Mouse (Mus musculus) embryonic facial prominence, embryonic 14.5 days (tissue): ENCODE measurements around the gene Canx. TPM values are rescaled to one million over a fixed set of nuclear protein-coding genes. Genes with fewer than 3 reads are reported as not detected.

Experiments used
- ATAC-seq: fragments of 200-750 bp; cut with Nextera tagmentation; 2 replicates; pipeline ENCODE4 v1.8.0; 2017; ENCODE audit warnings: low read depth, moderate number of reproducible peaks, moderate TSS enrichment
- DNase-seq: peaks from one replicate; pipeline ENCODE4 v3.0.0-alpha.2; 2015; ENCODE audit warnings: low spot score
- H3K27ac ChIP-seq: fragments of 300-500 bp; sonication (generic); replicated peaks from 2 replicates; pipeline ENCODE4 v1.5.1; 2014; ENCODE audit warnings: low read depth, mild to moderate bottlenecking, low read length, moderate library complexity
- H3K27me3 ChIP-seq: fragments of 300-500 bp; sonication (generic); replicated peaks from 2 replicates; pipeline ENCODE4 v1.6.1; 2014; ENCODE audit warnings: low read length; ENCODE audit not compliant: control insufficient read depth, insufficient read depth
- H3K36me3 ChIP-seq: fragments of 300-500 bp; sonication (generic); 2 replicates; pipeline ENCODE4 v1.6.1; 2014; ENCODE audit warnings: low read length, mixed read lengths; ENCODE audit not compliant: control insufficient read depth, insufficient read depth
- H3K4me1 ChIP-seq: fragments of 300-500 bp; sonication (generic); 2 replicates; pipeline ENCODE4 v1.6.1; 2014; ENCODE audit warnings: antibody characterized with exemption, low read length; ENCODE audit not compliant: control insufficient read depth, insufficient read depth
- H3K4me2 ChIP-seq: fragments of 300-500 bp; sonication (generic); 2 replicates; pipeline ENCODE4 v1.6.1; 2014; ENCODE audit warnings: low read depth, mild to moderate bottlenecking, low read length, moderate library complexity, mixed read lengths
- H3K4me3 ChIP-seq: fragments of 300-500 bp; sonication (generic); 2 replicates; pipeline ENCODE4 v1.5.1; 2014; ENCODE audit warnings: low read depth, mild to moderate bottlenecking, low read length
- H3K9ac ChIP-seq: fragments of 300-500 bp; sonication (generic); 2 replicates; pipeline ENCODE4 v1.6.1; 2014; ENCODE audit warnings: low read depth, mild to moderate bottlenecking, low read length, moderate library complexity, mixed read lengths
- H3K9me3 ChIP-seq: fragments of 300-500 bp; sonication (generic); 2 replicates; pipeline ENCODE4 v1.6.1; 2016; ENCODE audit warnings: low read length; ENCODE audit not compliant: control insufficient read depth
- WGBS: fragments of 180-500 bp; shearing (Covaris S2); extraction: QIAGEN DNeasy Blood & Tissue Kit; methylation state at CpG from one replicate; pipeline ENCODE4 v1.1.7; 2014; 5-methylcytosine and 5-hydroxymethylcytosine counted together
- polyA plus RNA-seq: library from polyadenylated mRNA; unstranded; fragments of >200 nt; fragmentation: Nextera tagmentation; extraction: Ambion mirVana; gene quantifications from 2 replicates; pipeline ENCODE4 v1.2.1, GENCODE M21; 2014

The Canx gene
- polyA plus RNA-seq, 1 experiment from 2014 or later, result 258 TPM

GRCm38 (mm10) chr11:50262020-50262419, 63.5 kb downstream of the Canx start:
- WGBS, result 97% methylated on average over 4 of the region's 4 CpGs
- DNase-seq (no peak), ATAC-seq (no peak)
- Histone ChIP-seq H3K4me1 (no peaks in the 10 kb centered on the region), H3K4me2 (no peak overlapping the region), H3K27me3 (no peaks in the 10 kb centered on the region), H3K4me3 (no peak overlapping the region), H3K27ac (no peak overlapping the region), H3K9ac (no peak overlapping the region), H3K36me3 (peaks cover 95% of the 10 kb centered on the region), H3K9me3 (no peaks in the 10 kb centered on the region)

GRCm38 (mm10) chr11:50258310-50258709, 67.2 kb downstream of the Canx start:
- WGBS, result 72% methylated on average over 7 of the region's 7 CpGs
- H3K9ac ChIP-seq, result no peak overlapping the region
- H3K4me2 ChIP-seq, result no peak overlapping the region
- no peaks in the 10 kb centered on the region for H3K27me3 ChIP-seq
- no peaks in the 10 kb centered on the region for H3K9me3 ChIP-seq
- ATAC-seq (no peak), DNase-seq (no peak)
- peaks cover 74% of the 10 kb centered on the region for H3K36me3 ChIP-seq
- H3K4me1 ChIP-seq, result no peaks in the 10 kb centered on the region
- H3K4me3 ChIP-seq, result no peak overlapping the region
- H3K27ac ChIP-seq, result no peak overlapping the region

GRCm38 (mm10) chr11:50256615-50257014, 68.9 kb downstream of the Canx start:
- Histone ChIP-seq H3K4me1 (peaks cover 6% of the 10 kb centered on the region; the same call in 1 of the 2 replicates), H3K4me3 (no peak overlapping the region), H3K27me3 (no peaks in the 10 kb centered on the region), H3K36me3 (peaks cover 59% of the 10 kb centered on the region), H3K4me2 (no peak overlapping the region), H3K27ac (no peak overlapping the region), H3K9ac (no peak overlapping the region), H3K9me3 (no peaks in the 10 kb centered on the region)
- ATAC-seq, result no peak
- DNase-seq, result no peak
- WGBS, result 82% methylated on average over 7 of the region's 7 CpGs

GRCm38 (mm10) chr11:50254010-50254580, 71.4 kb downstream of the Canx start:
- H3K9ac ChIP-seq, result no peak overlapping the region
- ATAC-seq, result no peak
- WGBS, result 83% methylated on average over 12 of the region's 12 CpGs

GRCm38 (mm10) chr11:50253393-50253792, 72.1 kb downstream of the Canx start:
- H3K9ac ChIP-seq, result no peak overlapping the region
- H3K9me3 ChIP-seq, result no peaks in the 10 kb centered on the region
- H3K4me1 ChIP-seq, result peaks cover 6% of the 10 kb centered on the region; the same call in 1 of the 2 replicates
- no peaks in the 10 kb centered on the region for H3K27me3 ChIP-seq
- ATAC-seq (no peak), DNase-seq (no peak)
- H3K4me2 ChIP-seq, result no peak overlapping the region
- H3K36me3 ChIP-seq, result peaks cover 28% of the 10 kb centered on the region
- H3K4me3 ChIP-seq, result no peak overlapping the region
- WGBS, result 41% methylated on average over 1 of the region's 1 CpGs
- no peak overlapping the region for H3K27ac ChIP-seq

More at GRCm38 (mm10) chr11:50254010-50254580, 71.4 kb downstream of the Canx start:
- Histone ChIP-seq H3K4me3 (no peak overlapping the region), H3K27me3 (no peaks in the 10 kb centered on the region), H3K36me3 (peaks cover 35% of the 10 kb centered on the region), H3K4me2 (no peak overlapping the region), H3K4me1 (peaks cover 6% of the 10 kb centered on the region; the same call in 1 of the 2 replicates), H3K9me3 (no peaks in the 10 kb centered on the region), H3K27ac (no peak overlapping the region)
- no peak for DNase-seq

- WGBS, result 48% methylated on average over 11 of the region's 11 CpGs
- H3K27ac ChIP-seq, result no peak overlapping the region
- no peak overlapping the region for H3K4me2 ChIP-seq
- no peak overlapping the region for H3K9ac ChIP-seq
- no peaks in the 10 kb centered on the region for H3K27me3 ChIP-seq
- DNase-seq (peak; percentile 48), ATAC-seq (peak; percentile 76)
- H3K4me3 ChIP-seq, result no peak overlapping the region
- no peaks in the 10 kb centered on the region for H3K9me3 ChIP-seq
- peaks cover 6% of the 10 kb centered on the region; the same call in 1 of the 2 replicates for H3K4me1 ChIP-seq
- peaks cover 21% of the 10 kb centered on the region for H3K36me3 ChIP-seq
Measured at GRCm38 (mm10) chr11:50252684-50253265, 72.7 kb downstream of the Canx start.

GRCm38 (mm10) chr11:50252166-50252565, 73.3 kb downstream of the Canx start:
- H3K4me3 ChIP-seq, result no peak overlapping the region
- ATAC-seq (peak; percentile 3; the same call in 1 of the 2 replicates), DNase-seq (no peak)
- H3K27ac ChIP-seq, result no peak overlapping the region
- 31% methylated on average over 3 of the region's 3 CpGs for WGBS
- H3K9ac ChIP-seq, result no peak overlapping the region
- H3K36me3 ChIP-seq, result peaks cover 15% of the 10 kb centered on the region
- H3K4me1 ChIP-seq, result peaks cover 6% of the 10 kb centered on the region; the same call in 1 of the 2 replicates
- H3K9me3 ChIP-seq, result 0 out of 2 replicates have a peak, but pooled peaks cover 2% of the 10 kb centered on the region
- no peaks in the 10 kb centered on the region for H3K27me3 ChIP-seq
- no peak overlapping the region for H3K4me2 ChIP-seq

GRCm38 (mm10) chr11:50248473-50249171, 76.9 kb downstream of the Canx start:
- no peak for DNase-seq
- no peaks in the 10 kb centered on the region for H3K36me3 ChIP-seq
- ATAC-seq, result no peak
- H3K4me1 ChIP-seq, result peaks cover 6% of the 10 kb centered on the region; the same call in 1 of the 2 replicates
- no peak overlapping the region for H3K4me2 ChIP-seq
- H3K9ac ChIP-seq, result no peak overlapping the region
- H3K27me3 ChIP-seq, result no peaks in the 10 kb centered on the region
- H3K9me3 ChIP-seq, result 0 out of 2 replicates have a peak, but pooled peaks cover 2% of the 10 kb centered on the region
- WGBS, result 76% methylated on average over 7 of the region's 7 CpGs
- H3K27ac ChIP-seq, result no peak overlapping the region
- H3K4me3 ChIP-seq, result no peak overlapping the region
